Mouse (Mus musculus): ENCODE results near the gene Ccdc84.

DNA sequence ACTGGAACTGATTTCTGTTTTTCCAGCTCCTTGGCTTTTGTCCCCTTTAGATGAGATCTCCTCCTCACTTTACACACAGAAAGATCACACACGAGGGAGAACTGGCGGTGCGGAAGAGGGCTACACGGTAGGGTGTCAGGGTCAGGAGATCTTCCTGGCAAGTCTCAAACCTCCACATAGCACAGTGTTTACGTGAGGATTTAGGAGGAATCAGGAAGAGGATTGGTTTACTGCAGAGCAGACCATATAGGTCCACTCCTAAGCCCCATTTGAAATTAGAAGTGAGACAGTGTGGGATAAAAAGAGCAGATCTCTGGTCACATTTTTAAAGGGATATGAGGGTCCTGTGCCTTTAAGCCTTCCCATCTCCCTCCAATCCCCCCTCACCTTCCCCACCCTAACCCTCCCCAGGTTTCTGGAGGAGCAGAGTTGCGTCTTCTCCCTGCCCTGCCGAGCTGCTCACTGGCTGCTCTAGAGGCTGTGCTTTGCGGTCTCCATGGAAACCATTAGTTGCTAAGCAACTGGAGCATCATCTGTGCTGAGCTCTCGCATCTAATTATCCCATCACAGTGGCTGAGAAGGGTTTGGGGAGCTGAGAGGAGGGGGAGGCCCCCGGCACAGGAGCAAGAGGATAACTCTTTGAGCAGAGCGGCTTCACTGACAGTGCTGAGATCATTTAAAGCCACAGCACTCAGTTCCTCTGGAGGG lies 38.8 kb upstream of the Ccdc84 start:
- TF ChIP-seq GATA1 (IDR thresholded peaks at IDR 0.05; ENCODE audit: borderline replicate concordance, low read length) (no peak), FLI1 (IDR thresholded peaks at IDR 0.05; ENCODE audit: low read length) (no peak)
